Mouse (Mus musculus) urinary bladder, adult 18-20 months (tissue): Measurements from ENCODE around the gene Ivns1abp.
"Not testable (repeated sequence)": the region's sequence is repeated elsewhere in the genome, so short reads cannot be mapped to it uniquely, and the experiment has no call there.

Experiments
- DNase-seq, 2 experiments: peaks; one replicate each; pipeline ENCODE4 v3.0.0; 2022; ENCODE audit warnings: low spot score in 2 of 2, mixed read lengths in 2 of 2

Ivns1abp gene

GRCm38 (mm10) chr1:151344283-151345108 is at the start of gene Ivns1abp:
Gene Ivns1abp (plus strand): TSS chr1:151344477.
- peak; percentile 95 for DNase-seq

GRCm38 (mm10) chr1:151295486-151295885 is 48.8 kb upstream of the Ivns1abp start:
- no peak for DNase-seq

GRCm38 (mm10) chr1:151296621-151297020 is 47.7 kb upstream of the Ivns1abp start:
- DNase-seq: no peak

GRCm38 (mm10) chr1:151297025-151297424 is 47.3 kb upstream of the Ivns1abp start:
- DNase-seq: no peak

- DNase-seq: no peak
Observed at GRCm38 (mm10) chr1:151297596-151297995, 46.7 kb upstream of the Ivns1abp start.

- DNase-seq: no peak
Observed at GRCm38 (mm10) chr1:151301456-151301855, 42.8 kb upstream of the Ivns1abp start.

GRCm38 (mm10) chr1:151301904-151302303 is 42.4 kb upstream of the Ivns1abp start:
- no peak for DNase-seq

GRCm38 (mm10) chr1:151303265-151303664 is 41.0 kb upstream of the Ivns1abp start:
- no peak for DNase-seq

GRCm38 (mm10) chr1:151305001-151305400 is 39.3 kb upstream of the Ivns1abp start:
- DNase-seq: not testable (repeated sequence)

GRCm38 (mm10) chr1:151307059-151307458 is 37.2 kb upstream of the Ivns1abp start:
- DNase-seq: no peak

- no peak for DNase-seq
Observed at GRCm38 (mm10) chr1:151307821-151308220, 36.5 kb upstream of the Ivns1abp start.

- DNase-seq: no peak
Observed at GRCm38 (mm10) chr1:151308508-151308907, 35.8 kb upstream of the Ivns1abp start.

- DNase-seq: no peak
Observed at GRCm38 (mm10) chr1:151310511-151310910, 33.8 kb upstream of the Ivns1abp start.

- no peak for DNase-seq
Observed at GRCm38 (mm10) chr1:151311379-151311778, 32.9 kb upstream of the Ivns1abp start.

- no peak for DNase-seq
Observed at GRCm38 (mm10) chr1:151319267-151319666, 25.0 kb upstream of the Ivns1abp start.

- no peak for DNase-seq
Observed at GRCm38 (mm10) chr1:151320408-151320807, 23.9 kb upstream of the Ivns1abp start.

GRCm38 (mm10) chr1:151325328-151325727 is 18.9 kb upstream of the Ivns1abp start:
- DNase-seq: no peak

- DNase-seq: no peak
Observed at GRCm38 (mm10) chr1:151328341-151329097, 15.8 kb upstream of the Ivns1abp start.

- DNase-seq: no peak
Observed at GRCm38 (mm10) chr1:151329601-151330000, 14.7 kb upstream of the Ivns1abp start.

- no peak for DNase-seq
Observed at GRCm38 (mm10) chr1:151332819-151333218, 11.5 kb upstream of the Ivns1abp start.

- no peak for DNase-seq
Observed at GRCm38 (mm10) chr1:151338234-151338633, 6.0 kb upstream of the Ivns1abp start.

GRCm38 (mm10) chr1:151338941-151339340 is 5.3 kb upstream of the Ivns1abp start:
- DNase-seq: no peak
